Mouse (Mus musculus): ENCODE data around the gene Ceacam16. TPM values are rescaled to one million over a fixed set of nuclear protein-coding genes. Genes with fewer than 3 reads are reported as not detected.
A peak's percentile ranks its signal among the peaks of the same experiment; 100 is the strongest.

Gene Ceacam16
- polyA plus RNA-seq, 1 experiment = 21.7 TPM

- 31% methylated on average over 13 of the region's 13 CpGs for WGBS
- DNase-seq (ENCODE audit: low read depth in 1 of 2, low spot score in 2 of 2) = peak; percentile 49 to 57
- TF ChIP-seq POLR2A (IDR thresholded peaks at IDR 0.05; ENCODE audit: low read depth, low read length) = no peak
- TF ChIP-seq CTCF (IDR thresholded peaks at IDR 0.05; ENCODE audit: extremely low read depth, insufficient read depth, insufficient read length, insufficient replicate concordance) = no peak
- Histone ChIP-seq H3K4me1 (ENCODE audit: control insufficient read depth, insufficient read depth, insufficient read length) (peaks cover 21% of the 10 kb centered on the region), H3K27ac (ENCODE audit: insufficient read depth, low read length) (peak overlapping the region; percentile 27; the same call in 1 of the 2 replicates), H3K36me3 (ENCODE audit: control insufficient read depth, insufficient read depth, low read length) (no peaks in the 10 kb centered on the region), H3K4me3 (ENCODE audit: extremely low read depth, insufficient read depth, insufficient read length) (no peak overlapping the region), H3K27me3 (ENCODE audit: control insufficient read depth, insufficient read depth, low read length) (no peaks in the 10 kb centered on the region)
These were observed 15.0 kb upstream of the Ceacam16 start for GRCm38 (mm10) chr7:19875948-19876682.

GRCm38 (mm10) chr7:19871943-19872601, 11.0 kb upstream of the Ceacam16 start:
- TF ChIP-seq CTCF (IDR thresholded peaks at IDR 0.05; ENCODE audit: extremely low read depth, insufficient read depth, insufficient read length, insufficient replicate concordance) (peak; percentile 78; the same call in 1 of the 2 replicates), POLR2A (IDR thresholded peaks at IDR 0.05; ENCODE audit: low read depth, low read length) (no peak)
- WGBS = 25% methylated on average over 5 of the region's 5 CpGs
- peak in 1 of 2 experiments; percentile 66 for DNase-seq (ENCODE audit: low read depth in 1 of 2, low spot score in 2 of 2)

GRCm38 (mm10) chr7:19871137-19871621, 10.1 kb upstream of the Ceacam16 start:
- Histone ChIP-seq H3K27ac (ENCODE audit: insufficient read depth, low read length) (peak overlapping the region; percentile 98), H3K27me3 (ENCODE audit: control insufficient read depth, insufficient read depth, low read length) (no peaks in the 10 kb centered on the region), H3K4me1 (ENCODE audit: control insufficient read depth, insufficient read depth, insufficient read length) (peaks cover 22% of the 10 kb centered on the region), H3K4me3 (ENCODE audit: extremely low read depth, insufficient read depth, insufficient read length) (peak overlapping the region; percentile 55), H3K36me3 (ENCODE audit: control insufficient read depth, insufficient read depth, low read length) (no peaks in the 10 kb centered on the region)
- WGBS = 4% methylated on average over 10 of the region's 10 CpGs
- TF ChIP-seq POLR2A (IDR thresholded peaks at IDR 0.05; ENCODE audit: low read depth, low read length) (peak; percentile 53; the same call in 1 of the 2 replicates), CTCF (IDR thresholded peaks at IDR 0.05; ENCODE audit: extremely low read depth, insufficient read depth, insufficient read length, insufficient replicate concordance) (no peak)
- DNase-seq (ENCODE audit: low read depth in 1 of 2, low spot score in 2 of 2) = peak; percentile 63 to 65

More at GRCm38 (mm10) chr7:19871943-19872601, 11.0 kb upstream of the Ceacam16 start:
- Histone ChIP-seq H3K27me3 (ENCODE audit: control insufficient read depth, insufficient read depth, low read length) (no peaks in the 10 kb centered on the region), H3K4me3 (ENCODE audit: extremely low read depth, insufficient read depth, insufficient read length) (no peak overlapping the region), H3K36me3 (ENCODE audit: control insufficient read depth, insufficient read depth, low read length) (no peaks in the 10 kb centered on the region), H3K27ac (ENCODE audit: insufficient read depth, low read length) (peak overlapping the region; percentile 98), H3K4me1 (ENCODE audit: control insufficient read depth, insufficient read depth, insufficient read length) (peaks cover 30% of the 10 kb centered on the region)

GRCm38 (mm10) chr7:19867751-19868399, 6.8 kb upstream of the Ceacam16 start:
- peaks cover 20% of the 10 kb centered on the region; the same call in 1 of the 2 replicates for H3K4me1 ChIP-seq (ENCODE audit: control insufficient read depth, insufficient read depth, insufficient read length)
- WGBS = 93% methylated on average over 16 of the region's 16 CpGs
- H3K36me3 ChIP-seq (ENCODE audit: control insufficient read depth, insufficient read depth, low read length) = no peaks in the 10 kb centered on the region
- no peaks in the 10 kb centered on the region for H3K27me3 ChIP-seq (ENCODE audit: control insufficient read depth, insufficient read depth, low read length)
- DNase-seq (ENCODE audit: low read depth in 1 of 2, low spot score in 2 of 2) = no peak
- TF ChIP-seq POLR2A (IDR thresholded peaks at IDR 0.05; ENCODE audit: low read depth, low read length) (no peak), CTCF (IDR thresholded peaks at IDR 0.05; ENCODE audit: extremely low read depth, insufficient read depth, insufficient read length, insufficient replicate concordance) (no peak)
- no peak overlapping the region for H3K4me3 ChIP-seq (ENCODE audit: extremely low read depth, insufficient read depth, insufficient read length)
- H3K27ac ChIP-seq (ENCODE audit: insufficient read depth, low read length) = no peak overlapping the region

GRCm38 (mm10) chr7:19866490-19866889, 5.4 kb upstream of the Ceacam16 start:
- 74% methylated on average over 6 of the region's 6 CpGs for WGBS
- TF ChIP-seq CTCF (IDR thresholded peaks at IDR 0.05; ENCODE audit: extremely low read depth, insufficient read depth, insufficient read length, insufficient replicate concordance) (no peak), POLR2A (IDR thresholded peaks at IDR 0.05; ENCODE audit: low read depth, low read length) (no peak)
- Histone ChIP-seq H3K27ac (ENCODE audit: insufficient read depth, low read length) (no peak overlapping the region), H3K27me3 (ENCODE audit: control insufficient read depth, insufficient read depth, low read length) (no peaks in the 10 kb centered on the region), H3K36me3 (ENCODE audit: control insufficient read depth, insufficient read depth, low read length) (no peaks in the 10 kb centered on the region), H3K4me1 (ENCODE audit: control insufficient read depth, insufficient read depth, insufficient read length) (peaks cover 14% of the 10 kb centered on the region; the same call in 1 of the 2 replicates), H3K4me3 (ENCODE audit: extremely low read depth, insufficient read depth, insufficient read length) (no peak overlapping the region)
- no peak for DNase-seq (ENCODE audit: low read depth in 1 of 2, low spot score in 2 of 2)

- no peak overlapping the region for H3K27ac ChIP-seq (ENCODE audit: insufficient read depth, low read length)
- 87% methylated on average over 8 of the region's 8 CpGs for WGBS
- no peaks in the 10 kb centered on the region for H3K27me3 ChIP-seq (ENCODE audit: control insufficient read depth, insufficient read depth, low read length)
- no peak overlapping the region for H3K4me3 ChIP-seq (ENCODE audit: extremely low read depth, insufficient read depth, insufficient read length)
- H3K4me1 ChIP-seq (ENCODE audit: control insufficient read depth, insufficient read depth, insufficient read length) = peaks cover 5% of the 10 kb centered on the region; the same call in 1 of the 2 replicates
- no peak for DNase-seq (ENCODE audit: low read depth in 1 of 2, low spot score in 2 of 2)
- no peaks in the 10 kb centered on the region for H3K36me3 ChIP-seq (ENCODE audit: control insufficient read depth, insufficient read depth, low read length)
- TF ChIP-seq POLR2A (IDR thresholded peaks at IDR 0.05; ENCODE audit: low read depth, low read length) (no peak), CTCF (IDR thresholded peaks at IDR 0.05; ENCODE audit: extremely low read depth, insufficient read depth, insufficient read length, insufficient replicate concordance) (no peak)
These were observed 4.3 kb upstream of the Ceacam16 start for GRCm38 (mm10) chr7:19865246-19866036.

Data from spleen, adult 2 months (tissue).